Mouse (Mus musculus): ENCODE data around the gene Babam2.

Babam2 gene

GRCm38 (mm10) chr5:31697644-31698296, at the start of gene Babam2:
Gene Babam2, plus strand, starts transcription at chr5:31697684.
- DNase-seq (ENCODE audit: low read depth, low spot score), result peak; percentile 96

- no peak for DNase-seq (ENCODE audit: low read depth, low spot score)
These were observed 46.8 kb upstream of the Babam2 start for GRCm38 (mm10) chr5:31650518-31651288.

- no peak for DNase-seq (ENCODE audit: low read depth, low spot score)
These were observed 41.7 kb upstream of the Babam2 start for GRCm38 (mm10) chr5:31655688-31656190.

- DNase-seq (ENCODE audit: low read depth, low spot score), result no peak
These were observed 31.3 kb upstream of the Babam2 start for GRCm38 (mm10) chr5:31666176-31666575.

GRCm38 (mm10) chr5:31668325-31668968, 29.0 kb upstream of the Babam2 start:
- DNase-seq (ENCODE audit: low read depth, low spot score), result no peak

GRCm38 (mm10) chr5:31669984-31670383, 27.5 kb upstream of the Babam2 start:
- DNase-seq (ENCODE audit: low read depth, low spot score), result no peak

- no peak for DNase-seq (ENCODE audit: low read depth, low spot score)
These were observed 26.3 kb upstream of the Babam2 start for GRCm38 (mm10) chr5:31671137-31671536.

- DNase-seq (ENCODE audit: low read depth, low spot score), result no peak
These were observed 24.1 kb upstream of the Babam2 start for GRCm38 (mm10) chr5:31673431-31673830.

- DNase-seq (ENCODE audit: low read depth, low spot score), result no peak
These were observed 19.5 kb upstream of the Babam2 start for GRCm38 (mm10) chr5:31678000-31678399.

- DNase-seq (ENCODE audit: low read depth, low spot score), result no peak
These were observed 17.3 kb upstream of the Babam2 start for GRCm38 (mm10) chr5:31680183-31680582.

- DNase-seq (ENCODE audit: low read depth, low spot score), result no peak
These were observed 15.2 kb upstream of the Babam2 start for GRCm38 (mm10) chr5:31682305-31682704.

- DNase-seq (ENCODE audit: low read depth, low spot score), result no peak
These were observed 11.4 kb upstream of the Babam2 start for GRCm38 (mm10) chr5:31686040-31686439.

- no peak for DNase-seq (ENCODE audit: low read depth, low spot score)
These were observed 9.5 kb upstream of the Babam2 start for GRCm38 (mm10) chr5:31687972-31688371.

- DNase-seq (ENCODE audit: low read depth, low spot score), result no peak
These were observed 4.3 kb upstream of the Babam2 start for GRCm38 (mm10) chr5:31693191-31693590.

GRCm38 (mm10) chr5:31696971-31697643, 377 bp upstream of the Babam2 start, which contains the start of gene Rbks:
Gene Rbks, minus strand, starts transcription at chr5:31697627.
- no peak for DNase-seq (ENCODE audit: low read depth, low spot score)

GRCm38 (mm10) chr5:31698297-31698726, 828 bp downstream of the Babam2 start:
- DNase-seq (ENCODE audit: low read depth, low spot score), result peak; percentile 99

- DNase-seq (ENCODE audit: low read depth, low spot score), result peak; percentile 43
These were observed 1.4 kb downstream of the Babam2 start for GRCm38 (mm10) chr5:31698931-31699330.

- DNase-seq (ENCODE audit: low read depth, low spot score), result peak; percentile 39
These were observed 1.9 kb downstream of the Babam2 start for GRCm38 (mm10) chr5:31699397-31699796.

GRCm38 (mm10) chr5:31704971-31705370, 7.5 kb downstream of the Babam2 start:
- DNase-seq (ENCODE audit: low read depth, low spot score), result no peak

GRCm38 (mm10) chr5:31706826-31707225, 9.3 kb downstream of the Babam2 start:
- no peak for DNase-seq (ENCODE audit: low read depth, low spot score)

GRCm38 (mm10) chr5:31709389-31709788, 11.9 kb downstream of the Babam2 start:
- DNase-seq (ENCODE audit: low read depth, low spot score), result peak; percentile 53

GRCm38 (mm10) chr5:31713280-31713711, 15.8 kb downstream of the Babam2 start:
- DNase-seq (ENCODE audit: low read depth, low spot score), result peak; percentile 22
